Mouse (Mus musculus) cortical plate, adult 2 months (tissue): ENCODE measurements around the gene Zfp606. TPM values are rescaled to one million over a fixed set of nuclear protein-coding genes. Genes with fewer than 3 reads are reported as not detected.
A peak's percentile ranks its signal among the peaks of the same experiment; 100 is the strongest.

Experiments used
- H3K27ac ChIP-seq: fragments of 200-500 bp; 2 replicates; pipeline ENCODE4 v1.5.1; 2012; ENCODE audit warnings: low read length, control low read depth, inconsistent platforms; ENCODE audit not compliant: insufficient read depth
- H3K4me1 ChIP-seq: fragments of 200-500 bp; 2 replicates; pipeline ENCODE4 v1.6.1; 2011; ENCODE audit warnings: low read length; ENCODE audit not compliant: control insufficient read depth, insufficient read depth
- H3K4me3 ChIP-seq: fragments of 200-500 bp; 2 replicates; pipeline ENCODE4 v1.5.1; 2011; ENCODE audit warnings: mild to moderate bottlenecking, low read length, control low read depth; ENCODE audit not compliant: insufficient read depth
- CTCF ChIP-seq: fragments of 200-500 bp; IDR thresholded peaks from 2 replicates; pipeline ENCODE4 v1.5.1; 2011; ENCODE audit warnings: mild to moderate bottlenecking, control low read depth, low read length; ENCODE audit not compliant: insufficient read depth; ENCODE audit errors: extremely low read depth
- POLR2A ChIP-seq: fragments of 200-500 bp; IDR thresholded peaks from 2 replicates; pipeline ENCODE4 v1.6.1; 2011; ENCODE audit warnings: mild to moderate bottlenecking, low read length, control low read depth; ENCODE audit not compliant: insufficient read depth; ENCODE audit errors: extremely low read depth
- polyA plus RNA-seq: library from polyadenylated mRNA; depleted of rRNA; stranded (reverse); fragments of >200 nt; gene quantifications from 2 replicates; pipeline ENCODE4 v1.2.3, GENCODE M21; 2012; rRNA removed

The Zfp606 gene
- polyA plus RNA-seq = 7.0 and 8.0 TPM in 2 replicates

DNA sequence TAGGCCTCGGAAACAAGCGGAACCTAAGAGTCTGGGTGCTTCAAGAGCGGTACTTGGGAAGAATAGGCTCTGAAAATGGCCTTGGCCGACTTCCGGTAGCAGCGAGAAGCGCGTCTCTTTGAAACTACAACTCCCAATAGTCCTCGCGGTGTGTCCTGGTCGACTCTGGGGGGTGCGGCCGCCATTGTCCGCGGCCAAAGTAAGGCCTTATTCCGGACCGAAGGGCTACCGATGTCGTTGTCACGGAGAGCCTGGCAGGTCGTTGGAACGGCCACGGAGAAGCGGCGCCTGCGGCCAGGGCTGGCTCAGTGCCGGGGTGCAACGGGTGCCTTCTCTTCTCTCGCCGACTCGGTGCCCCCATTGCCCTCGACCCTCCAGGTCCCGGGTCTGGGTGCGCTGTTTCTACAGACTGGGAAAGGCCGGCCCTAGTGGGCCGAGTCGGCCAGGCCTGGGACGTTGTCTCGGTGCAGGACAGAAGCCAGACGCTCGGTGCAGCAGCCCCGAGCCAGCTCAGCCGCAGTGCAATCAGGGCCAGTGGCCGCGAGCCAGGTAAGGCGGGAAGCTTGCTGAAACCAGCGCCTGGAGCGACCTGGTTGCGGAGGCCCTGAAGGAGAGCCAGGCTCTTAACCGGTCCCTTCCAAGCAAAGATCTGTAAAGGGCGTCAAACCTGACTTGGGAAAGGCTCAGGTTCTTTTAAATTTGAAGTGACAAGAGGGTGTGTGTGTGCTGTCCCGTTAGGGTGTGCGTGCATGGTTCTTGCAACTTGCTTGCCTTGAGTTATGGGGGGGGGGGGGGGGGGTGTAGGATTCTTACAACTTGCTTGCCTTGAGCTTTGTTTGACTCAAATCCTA is at the start of gene Zfp606:
TSS of gene Zfp606 (plus strand) at position 136 of the 851 bp plus-strand sequence.
- Histone ChIP-seq H3K4me1 (no peaks in the 10 kb centered on the region), H3K27ac (peak within 1 kb of the TSS; percentile 88), H3K4me3 (peak within 1 kb of the TSS; percentile 61)
- TF ChIP-seq CTCF (no peak), POLR2A (peak; percentile 28; the same call in 1 of the 2 replicates)

DNA sequence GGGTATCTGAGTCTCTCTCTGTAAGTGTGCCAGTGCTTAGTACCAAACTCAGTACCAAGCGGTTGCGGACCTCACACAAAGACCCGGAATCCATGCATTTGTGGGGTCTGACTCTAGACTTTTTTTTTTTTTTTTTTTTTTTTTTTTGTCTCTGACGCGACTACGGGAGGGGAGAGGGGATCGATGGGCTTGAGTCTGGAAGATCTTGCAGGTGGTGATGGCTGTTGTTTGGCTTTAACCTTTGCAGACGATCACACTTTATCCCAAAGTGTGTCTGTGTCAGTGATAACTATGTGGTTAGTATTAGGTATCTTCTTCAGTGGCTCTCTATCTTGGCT is 885 bp downstream of the Zfp606 start:
- no peak for TF ChIP-seq POLR2A
- Histone ChIP-seq H3K4me1 (no peaks in the 10 kb centered on the region), H3K4me3 (peak overlapping the region; percentile 61), H3K27ac (no peak overlapping the region)

DNA sequence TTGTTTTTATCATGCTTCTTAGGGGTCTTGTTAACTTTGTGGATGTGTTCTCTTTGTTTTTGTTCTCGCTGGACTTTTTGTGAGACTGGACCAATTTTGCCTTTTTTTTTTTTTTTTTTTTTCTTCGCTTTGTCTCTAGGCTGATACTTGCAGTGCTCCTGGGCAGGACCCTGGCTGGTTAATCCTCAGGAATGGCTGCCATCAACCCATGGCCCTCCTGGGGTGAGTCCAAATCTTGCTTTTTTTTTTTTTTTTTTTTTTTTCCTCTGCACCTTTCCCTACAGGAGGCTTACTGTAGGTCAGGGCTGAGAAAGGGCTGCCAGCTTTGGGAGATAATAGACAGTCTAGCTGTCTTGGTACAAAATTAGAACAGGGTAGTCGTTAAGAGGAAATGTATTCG is 1.4 kb downstream of the Zfp606 start:
- no peak overlapping the region for H3K27ac ChIP-seq
- TF ChIP-seq POLR2A (no peak), CTCF (no peak)
- no peak overlapping the region; the same call in 1 of the 2 replicates for H3K4me3 ChIP-seq
- no peaks in the 10 kb centered on the region for H3K4me1 ChIP-seq

DNA sequence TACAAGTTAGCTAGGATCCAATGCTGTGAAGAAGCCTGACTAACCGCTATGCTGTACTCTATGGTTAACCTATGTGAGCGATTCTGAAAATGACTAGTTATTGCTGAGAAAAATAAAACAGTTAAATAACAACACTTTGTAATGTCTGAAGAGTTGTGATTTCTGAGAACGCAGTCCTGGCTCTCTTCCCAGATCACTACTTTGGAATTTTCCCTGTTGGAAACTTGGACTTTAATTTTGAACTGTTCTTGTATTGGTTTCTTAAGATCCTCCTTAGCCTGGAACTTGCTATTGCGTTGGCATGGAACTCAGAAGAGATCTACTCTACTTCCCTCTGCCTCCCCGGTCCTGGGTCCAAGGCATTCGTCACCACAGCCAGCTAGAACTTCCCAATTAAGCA is 5.7 kb downstream of the Zfp606 start:
- H3K4me3 ChIP-seq = no peak overlapping the region
- H3K27ac ChIP-seq = no peak overlapping the region
- TF ChIP-seq POLR2A (no peak), CTCF (no peak)
- H3K4me1 ChIP-seq = no peaks in the 10 kb centered on the region

DNA sequence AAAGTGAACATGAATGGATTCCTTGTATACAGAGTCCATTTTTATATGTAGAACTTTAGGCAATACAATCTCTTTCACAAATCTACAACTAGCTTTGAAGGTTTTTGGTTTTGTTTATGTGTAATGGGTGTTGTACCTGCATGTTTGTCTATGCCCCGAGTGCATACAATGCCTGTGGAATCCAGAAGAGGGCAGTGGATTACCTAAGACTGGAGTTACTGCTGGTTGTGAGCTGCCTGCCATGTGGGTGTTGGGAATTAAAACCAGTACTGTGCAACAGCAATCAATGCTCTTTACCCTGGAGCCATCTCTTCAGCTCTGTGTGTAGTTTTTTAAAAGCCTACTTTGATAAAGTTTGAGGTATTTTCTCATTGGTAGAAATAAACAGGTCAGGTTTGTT is 7.9 kb downstream of the Zfp606 start:
- Histone ChIP-seq H3K27ac (no peak overlapping the region), H3K4me1 (no peaks in the 10 kb centered on the region), H3K4me3 (no peak overlapping the region)
- TF ChIP-seq CTCF (0 out of 2 replicates have a peak, but pooled peaks have one; percentile 4), POLR2A (no peak)

DNA sequence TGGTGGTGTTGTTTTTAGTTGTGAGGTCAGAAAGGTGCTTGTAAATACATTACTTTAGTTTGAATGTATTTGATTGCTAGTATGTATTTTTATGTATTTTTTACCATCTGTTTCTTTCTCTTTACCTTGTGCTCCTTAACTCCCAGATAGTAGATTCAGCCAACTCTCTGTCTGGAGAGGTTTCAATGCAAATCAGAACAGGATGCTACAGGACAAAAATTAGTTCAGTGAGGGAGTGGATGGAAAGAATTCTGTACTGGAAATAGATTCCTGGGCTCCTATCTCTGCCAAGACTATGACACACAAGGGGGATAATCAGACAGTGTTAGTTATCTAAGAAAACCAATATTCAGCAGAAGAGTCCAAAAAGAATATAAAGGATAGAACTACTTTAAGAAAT is 8.6 kb downstream of the Zfp606 start:
- no peak for TF ChIP-seq POLR2A
- no peak for TF ChIP-seq CTCF
- no peaks in the 10 kb centered on the region for H3K4me1 ChIP-seq
- no peak overlapping the region for H3K4me3 ChIP-seq
- H3K27ac ChIP-seq = no peak overlapping the region

DNA sequence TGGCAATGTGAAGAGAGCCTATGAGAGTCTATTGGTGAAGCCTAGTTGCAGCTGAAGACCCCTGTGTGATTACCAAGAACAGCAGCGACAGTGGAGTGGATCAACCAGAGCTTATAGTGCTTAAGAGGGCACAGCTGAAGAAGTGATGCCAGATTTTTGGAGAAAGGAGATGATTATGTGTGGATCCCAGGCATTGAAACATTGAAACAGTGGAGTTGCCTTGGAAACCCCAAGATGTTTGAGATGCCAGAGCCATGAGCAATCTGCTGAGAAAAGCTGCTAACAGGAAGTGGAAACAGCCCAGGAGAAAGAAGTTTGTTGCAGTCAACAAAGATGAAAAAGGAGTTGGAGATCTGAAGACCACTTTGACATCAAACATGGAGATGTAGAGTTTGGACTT is 32.8 kb downstream of the Zfp606 start:
- Histone ChIP-seq H3K27ac (no peak overlapping the region), H3K4me3 (no peak overlapping the region), H3K4me1 (no peaks in the 10 kb centered on the region)
- TF ChIP-seq POLR2A (no peak), CTCF (no peak)

DNA sequence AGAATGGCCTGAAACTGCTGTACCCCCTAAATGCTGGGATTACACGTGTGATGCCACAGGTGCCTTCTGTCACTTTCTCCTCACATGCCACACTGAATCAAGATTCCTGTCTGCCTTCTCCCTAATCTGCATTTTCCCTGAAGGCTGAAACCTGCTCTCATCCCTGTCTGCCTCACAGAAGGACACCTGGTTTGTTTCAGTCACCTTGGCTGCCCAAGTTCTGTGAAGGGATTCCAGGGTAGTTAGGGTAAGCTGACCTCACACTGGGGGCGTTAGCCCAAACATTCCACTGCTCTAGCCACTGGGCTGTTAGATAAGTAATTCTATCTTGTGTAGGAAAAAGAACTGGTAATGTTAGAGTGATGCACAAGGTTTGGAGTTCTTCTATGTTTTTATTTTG is 34.1 kb downstream of the Zfp606 start, which contains the start of gene 2900092C05Rik:
TSS of gene 2900092C05Rik (plus strand) at position 301 of the 400 bp plus-strand sequence.
- H3K4me3 ChIP-seq = no peak within 1 kb of the TSS
- TF ChIP-seq CTCF (no peak), POLR2A (no peak)
- no peak within 1 kb of the TSS for H3K27ac ChIP-seq
- H3K4me1 ChIP-seq = no peaks in the 10 kb centered on the region

Other genes with a start within 250 kb of the Zfp606 start
- not detected in 2 replicates for gene Vmn1r81, start 210.0 kb upstream of the Zfp606 start, polyA plus RNA-seq
- not detected in 2 replicates for gene Vmn1r82, start 177.9 kb upstream of the Zfp606 start, polyA plus RNA-seq
- not detected in 2 replicates for gene Vmn1r83, start 148.8 kb upstream of the Zfp606 start, polyA plus RNA-seq
- not detected in 2 replicates for gene Vmn1r84, start 109.0 kb upstream of the Zfp606 start, polyA plus RNA-seq
- gene Zfp551, start 55.5 kb upstream of the Zfp606 start, polyA plus RNA-seq = 3.0 and 3.2 TPM in 2 replicates
- gene 2900092C05Rik, start 34.2 kb downstream of the Zfp606 start, polyA plus RNA-seq = not detected in 2 replicates
- gene Vmn2r53, start 130.5 kb downstream of the Zfp606 start, polyA plus RNA-seq = 0.02 TPM in 2 replicates
- 0.04 and 0.06 TPM in 2 replicates for gene Vmn2r54, start 162.0 kb downstream of the Zfp606 start, polyA plus RNA-seq
- not detected in 2 replicates for gene Vmn2r55, start 206.7 kb downstream of the Zfp606 start, polyA plus RNA-seq